Mouse (Mus musculus): ENCODE results near the gene Ly6g6f. TPM values are rescaled to one million over a fixed set of nuclear protein-coding genes. Genes with fewer than 3 reads are reported as not detected.
A peak's percentile ranks its signal among the peaks of the same experiment; 100 is the strongest.

The Ly6g6f gene
- polyA plus RNA-seq, 1 experiment from 2014 or later = 0.36 TPM

DNA sequence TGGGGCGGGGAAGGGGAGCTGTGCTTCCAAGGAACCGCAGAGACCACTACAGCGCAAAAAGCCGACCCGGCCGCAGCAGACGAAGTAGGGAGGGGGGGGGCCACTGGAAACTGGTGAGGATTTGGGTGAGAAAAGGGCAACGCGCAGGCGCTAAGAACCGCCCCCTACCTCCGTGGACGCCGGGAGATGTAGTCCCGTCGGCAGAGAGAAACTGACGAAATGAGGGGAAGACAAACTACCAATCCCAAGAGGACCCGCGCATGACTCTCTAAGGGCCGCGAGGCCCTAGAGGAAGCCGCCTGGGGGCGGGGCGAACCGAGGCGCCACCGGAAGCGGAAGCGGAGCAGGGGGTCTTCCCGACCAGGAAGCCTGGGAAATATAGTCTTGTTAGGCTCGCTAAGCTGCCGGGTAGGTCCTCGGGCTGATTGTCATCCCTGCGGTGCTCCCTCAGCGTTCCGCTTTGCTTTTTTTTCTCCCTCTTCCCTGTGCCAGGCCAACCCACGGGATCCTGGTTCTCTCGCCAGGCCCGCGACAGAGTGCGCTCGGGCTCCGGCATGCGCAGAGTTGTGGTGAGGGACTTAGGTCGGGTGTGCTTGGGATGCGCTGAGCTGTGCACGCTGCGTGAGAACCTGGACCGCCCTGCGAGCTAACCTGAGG is 35.9 kb upstream of the Ly6g6f start, which contains the start of gene Gpank1:
Gpank1 (plus strand) TSS at position 313 of the 657 bp plus-strand sequence.
- peak within 1 kb of the TSS; percentile 89 for H3K4me3 ChIP-seq (ENCODE audit: low read depth, low read length)
- H3K9ac ChIP-seq (replicated peaks; ENCODE audit: low read length) = peak within 1 kb of the TSS; percentile 83
- peaks cover 4% of the 10 kb centered on the region; the same call in 1 of the 2 replicates for H3K4me1 ChIP-seq (ENCODE audit: control insufficient read depth, insufficient read depth, low read length)
- peak; percentile 99 for DNase-seq (ENCODE audit: low spot score)
- H3K27ac ChIP-seq (replicated peaks; ENCODE audit: low read depth, low read length) = peak within 1 kb of the TSS; percentile 77
- peaks cover 18% of the 10 kb centered on the region for H3K36me3 ChIP-seq (replicated peaks; ENCODE audit: control insufficient read depth, insufficient read depth, low read depth, low read length)
- peak within 1 kb of the TSS; percentile 92 for H3K4me2 ChIP-seq (ENCODE audit: low read depth, low read length)
- H3K9me3 ChIP-seq (replicated peaks; ENCODE audit: control insufficient read depth, low read length) = no peaks in the 10 kb centered on the region
- H3K27me3 ChIP-seq (ENCODE audit: control insufficient read depth, insufficient read depth, low read length) = no peaks in the 10 kb centered on the region
- peak; percentile 94 for ATAC-seq (replicated peaks; ENCODE audit: insufficient number of reproducible peaks, low FRiP score, low TSS enrichment, low read depth)
- under 1% methylated on average over 49 of the region's 50 CpGs for WGBS

DNA sequence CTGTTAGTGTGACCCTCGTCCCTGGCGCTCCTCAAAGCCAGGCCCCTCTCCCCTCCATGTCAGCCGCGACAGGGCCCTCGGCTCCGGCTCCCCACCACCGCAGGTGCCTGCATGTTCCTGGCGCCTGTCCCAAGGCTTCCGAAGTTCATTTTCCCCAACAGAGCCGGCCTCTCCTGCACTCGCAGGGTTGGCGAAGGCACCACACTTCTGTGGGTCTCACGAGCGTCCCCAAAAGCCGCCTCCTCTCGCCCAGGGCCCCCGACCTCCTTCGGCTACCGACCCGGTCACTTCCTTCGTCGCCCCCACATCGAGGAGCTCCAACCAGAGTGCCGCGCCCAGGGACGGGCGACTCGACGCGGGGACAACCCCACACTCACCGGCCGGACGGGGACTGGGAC is 35.3 kb upstream of the Ly6g6f start:
- ATAC-seq (replicated peaks; ENCODE audit: insufficient number of reproducible peaks, low FRiP score, low TSS enrichment, low read depth) (no peak; the same call in 1 of the 2 replicates), DNase-seq (ENCODE audit: low spot score) (no peak)
- WGBS = 0% methylated on average over 33 of the region's 33 CpGs
- H3K27ac ChIP-seq (replicated peaks; ENCODE audit: low read depth, low read length) = no peak overlapping the region
- H3K9ac ChIP-seq (replicated peaks; ENCODE audit: low read length) = peak overlapping the region; percentile 83
- H3K27me3 ChIP-seq (ENCODE audit: control insufficient read depth, insufficient read depth, low read length) = no peaks in the 10 kb centered on the region
- no peaks in the 10 kb centered on the region for H3K9me3 ChIP-seq (replicated peaks; ENCODE audit: control insufficient read depth, low read length)
- peaks cover 4% of the 10 kb centered on the region; the same call in 1 of the 2 replicates for H3K4me1 ChIP-seq (ENCODE audit: control insufficient read depth, insufficient read depth, low read length)
- peak overlapping the region; percentile 89 for H3K4me3 ChIP-seq (ENCODE audit: low read depth, low read length)
- H3K36me3 ChIP-seq (replicated peaks; ENCODE audit: control insufficient read depth, insufficient read depth, low read depth, low read length) = peaks cover 19% of the 10 kb centered on the region
- peak overlapping the region; percentile 92 for H3K4me2 ChIP-seq (ENCODE audit: low read depth, low read length)

- WGBS = 84% methylated on average over 8 of the region's 8 CpGs
- H3K36me3 ChIP-seq (replicated peaks; ENCODE audit: control insufficient read depth, insufficient read depth, low read depth, low read length) = peaks cover 15% of the 10 kb centered on the region
These were observed 29.9 kb upstream of the Ly6g6f start, which contains the start of gene Ly6g5b for GRCm38 (mm10) chr17:35115046-35116019. TSS of gene Ly6g5b (minus strand) at chr17:35115428.

GRCm38 (mm10) chr17:35111774-35112173 is 26.4 kb upstream of the Ly6g6f start:
- no peak for ATAC-seq (replicated peaks; ENCODE audit: insufficient number of reproducible peaks, low FRiP score, low TSS enrichment, low read depth)
- H3K9ac ChIP-seq (replicated peaks; ENCODE audit: low read length) = no peak overlapping the region
- 83% methylated on average over 9 of the region's 9 CpGs for WGBS

More at GRCm38 (mm10) chr17:35115046-35116019, 29.9 kb upstream of the Ly6g6f start, which contains the start of gene Ly6g5b:
- H3K27ac ChIP-seq (replicated peaks; ENCODE audit: low read depth, low read length) = no peak within 1 kb of the TSS
- no peaks in the 10 kb centered on the region for H3K9me3 ChIP-seq (replicated peaks; ENCODE audit: control insufficient read depth, low read length)
- no peak within 1 kb of the TSS for H3K4me2 ChIP-seq (ENCODE audit: low read depth, low read length)
- DNase-seq (ENCODE audit: low spot score) (peak; percentile 30), ATAC-seq (replicated peaks; ENCODE audit: insufficient number of reproducible peaks, low FRiP score, low TSS enrichment, low read depth) (no peak)
- H3K4me3 ChIP-seq (ENCODE audit: low read depth, low read length) = no peak within 1 kb of the TSS
- no peaks in the 10 kb centered on the region for H3K27me3 ChIP-seq (ENCODE audit: control insufficient read depth, insufficient read depth, low read length)
- H3K4me1 ChIP-seq (ENCODE audit: control insufficient read depth, insufficient read depth, low read length) = peaks cover 2% of the 10 kb centered on the region; the same call in 1 of the 2 replicates
- H3K9ac ChIP-seq (replicated peaks; ENCODE audit: low read length) = no peak within 1 kb of the TSS

GRCm38 (mm10) chr17:35108097-35108496 is 22.7 kb upstream of the Ly6g6f start, which contains the start of gene Ly6g5c:
TSS of gene Ly6g5c (plus strand) at chr17:35108279.
- no peak within 1 kb of the TSS for H3K9ac ChIP-seq (replicated peaks; ENCODE audit: low read length)
- no peak; the same call in 1 of the 2 replicates for ATAC-seq (replicated peaks; ENCODE audit: insufficient number of reproducible peaks, low FRiP score, low TSS enrichment, low read depth)
- DNase-seq (ENCODE audit: low spot score) = no peak
- no peak within 1 kb of the TSS for H3K4me2 ChIP-seq (ENCODE audit: low read depth, low read length)
- H3K9me3 ChIP-seq (replicated peaks; ENCODE audit: control insufficient read depth, low read length) = no peaks in the 10 kb centered on the region
- H3K4me3 ChIP-seq (ENCODE audit: low read depth, low read length) = no peak within 1 kb of the TSS
- 92% methylated on average over 6 of the region's 6 CpGs for WGBS
- no peaks in the 10 kb centered on the region for H3K36me3 ChIP-seq (replicated peaks; ENCODE audit: control insufficient read depth, insufficient read depth, low read depth, low read length)
- no peak within 1 kb of the TSS for H3K27ac ChIP-seq (replicated peaks; ENCODE audit: low read depth, low read length)
- H3K27me3 ChIP-seq (ENCODE audit: control insufficient read depth, insufficient read depth, low read length) = no peaks in the 10 kb centered on the region
- no peaks in the 10 kb centered on the region for H3K4me1 ChIP-seq (ENCODE audit: control insufficient read depth, insufficient read depth, low read length)

More at GRCm38 (mm10) chr17:35111774-35112173, 26.4 kb upstream of the Ly6g6f start:
- no peak overlapping the region for H3K4me2 ChIP-seq (ENCODE audit: low read depth, low read length)
- no peak overlapping the region for H3K27ac ChIP-seq (replicated peaks; ENCODE audit: low read depth, low read length)
- no peak for DNase-seq (ENCODE audit: low spot score)
- no peak overlapping the region for H3K4me3 ChIP-seq (ENCODE audit: low read depth, low read length)
- H3K9me3 ChIP-seq (replicated peaks; ENCODE audit: control insufficient read depth, low read length) = no peaks in the 10 kb centered on the region
- peaks cover 4% of the 10 kb centered on the region for H3K36me3 ChIP-seq (replicated peaks; ENCODE audit: control insufficient read depth, insufficient read depth, low read depth, low read length)
- H3K4me1 ChIP-seq (ENCODE audit: control insufficient read depth, insufficient read depth, low read length) = no peaks in the 10 kb centered on the region
- H3K27me3 ChIP-seq (ENCODE audit: control insufficient read depth, insufficient read depth, low read length) = no peaks in the 10 kb centered on the region

DNA sequence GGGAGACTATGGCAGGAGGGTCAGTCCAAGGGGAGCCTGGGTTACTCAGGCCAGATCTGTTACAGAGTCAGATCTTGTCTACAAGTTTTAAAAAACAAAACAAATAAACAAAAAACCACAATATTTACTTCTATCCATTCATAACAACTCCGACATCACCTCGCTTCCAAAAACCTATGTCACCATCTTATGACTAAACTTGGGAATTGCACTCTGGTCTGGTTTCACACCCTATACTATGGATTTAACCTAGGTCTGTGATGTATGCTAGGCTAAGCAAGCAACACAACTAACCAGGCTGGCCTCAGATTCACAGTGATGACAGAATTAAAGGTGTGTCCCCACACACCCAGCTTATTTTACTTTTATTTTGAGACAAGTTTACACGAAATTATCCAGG is 21.1 kb upstream of the Ly6g6f start:
- no peak for ATAC-seq (replicated peaks; ENCODE audit: insufficient number of reproducible peaks, low FRiP score, low TSS enrichment, low read depth)
- WGBS = 71% methylated on average over 3 of the region's 3 CpGs

GRCm38 (mm10) chr17:35105740-35106389 is 20.5 kb upstream of the Ly6g6f start:
- Histone ChIP-seq H3K4me3 (ENCODE audit: low read depth, low read length) (no peak overlapping the region), H3K27me3 (ENCODE audit: control insufficient read depth, insufficient read depth, low read length) (no peaks in the 10 kb centered on the region), H3K27ac (replicated peaks; ENCODE audit: low read depth, low read length) (no peak overlapping the region), H3K4me1 (ENCODE audit: control insufficient read depth, insufficient read depth, low read length) (no peaks in the 10 kb centered on the region), H3K4me2 (ENCODE audit: low read depth, low read length) (peak overlapping the region; percentile 19), H3K36me3 (replicated peaks; ENCODE audit: control insufficient read depth, insufficient read depth, low read depth, low read length) (peaks cover 2% of the 10 kb centered on the region; the same call in 1 of the 2 replicates), H3K9me3 (replicated peaks; ENCODE audit: control insufficient read depth, low read length) (no peaks in the 10 kb centered on the region), H3K9ac (replicated peaks; ENCODE audit: low read length) (peak overlapping the region; percentile 54)
- ATAC-seq (replicated peaks; ENCODE audit: insufficient number of reproducible peaks, low FRiP score, low TSS enrichment, low read depth) = no peak
- 22% methylated on average over 13 of the region's 13 CpGs for WGBS
- peak; percentile 48 for DNase-seq (ENCODE audit: low spot score)

More for the DNA sequence above, 21.1 kb upstream of the Ly6g6f start:
- H3K9ac ChIP-seq (replicated peaks; ENCODE audit: low read length) = no peak overlapping the region
- no peaks in the 10 kb centered on the region for H3K27me3 ChIP-seq (ENCODE audit: control insufficient read depth, insufficient read depth, low read length)
- H3K4me1 ChIP-seq (ENCODE audit: control insufficient read depth, insufficient read depth, low read length) = no peaks in the 10 kb centered on the region
- no peak overlapping the region for H3K27ac ChIP-seq (replicated peaks; ENCODE audit: low read depth, low read length)
- no peak overlapping the region; the same call in 1 of the 2 replicates for H3K4me2 ChIP-seq (ENCODE audit: low read depth, low read length)
- no peak for DNase-seq (ENCODE audit: low spot score)
- H3K36me3 ChIP-seq (replicated peaks; ENCODE audit: control insufficient read depth, insufficient read depth, low read depth, low read length) = no peaks in the 10 kb centered on the region
- H3K4me3 ChIP-seq (ENCODE audit: low read depth, low read length) = no peak overlapping the region
- no peaks in the 10 kb centered on the region for H3K9me3 ChIP-seq (replicated peaks; ENCODE audit: control insufficient read depth, low read length)
